Mouse (Mus musculus) bone marrow macrophage, adult 2 months (primary cell): ENCODE data around the gene Meis1.

Experiments
- CTCF ChIP-seq: IDR thresholded peaks from 2 replicates; pipeline ENCODE4 v1.5.1; 2012; ENCODE audit warnings: low read depth, mild to moderate bottlenecking, low read length, moderate library complexity
- POLR2A ChIP-seq: IDR thresholded peaks from 2 replicates; pipeline ENCODE4 v1.6.1; 2012; ENCODE audit warnings: mild to moderate bottlenecking, low read depth, low read length, borderline replicate concordance

- TF ChIP-seq CTCF (no peak), POLR2A (no peak)
Measured at GRCm38 (mm10) chr11:18990244-18990677, 28.5 kb downstream of the Meis1 start.
